Mouse (Mus musculus) urinary bladder, postnatal 10 days (tissue): Measurements from ENCODE around the gene Fam24a.

Experiments
- DNase-seq: peaks from one replicate; pipeline ENCODE4 v3.0.0; 2022; ENCODE audit warnings: low spot score

Gene Fam24a

DNA sequence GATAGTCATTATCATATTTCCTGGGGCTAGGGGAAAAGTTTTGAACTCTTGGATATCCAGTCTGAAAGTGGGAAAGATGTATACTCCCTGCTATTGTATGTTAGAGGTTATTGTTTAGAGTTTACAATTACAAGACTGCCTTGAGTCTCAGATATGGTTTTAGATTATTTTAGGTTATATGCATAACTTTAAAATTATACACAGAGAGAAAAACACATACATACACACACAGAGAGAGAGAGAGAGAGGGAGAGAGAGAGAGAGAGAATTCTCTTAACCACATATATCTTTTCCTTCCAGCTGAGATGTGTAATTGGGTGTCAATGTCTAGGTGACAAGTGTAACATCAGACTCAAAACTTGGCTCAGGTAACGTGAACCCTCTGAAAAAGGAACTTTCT is at the start of gene Fam24a:
TSS of gene Fam24a (plus strand) at position 301 of the 400 bp plus-strand sequence.
- DNase-seq: no peak

DNA sequence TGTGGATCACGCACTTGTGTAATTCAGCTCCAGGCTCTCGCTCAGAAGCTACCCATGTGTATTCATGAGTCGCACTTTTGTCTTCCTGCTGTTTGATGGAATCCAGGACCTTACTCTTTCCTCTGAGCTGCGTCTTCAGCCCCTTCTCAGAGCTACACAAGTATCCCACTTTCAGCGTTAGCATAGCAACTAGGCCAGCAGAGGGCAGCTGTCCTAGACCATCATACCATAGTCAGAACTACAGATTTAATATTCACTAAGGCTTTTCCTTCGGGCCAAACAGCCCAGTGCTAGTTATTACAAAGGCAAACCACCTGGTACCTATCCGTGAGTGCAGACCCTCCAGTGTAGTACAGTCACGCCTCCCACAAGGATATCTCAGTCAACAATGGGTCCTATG is 36.5 kb upstream of the Fam24a start:
- no peak for DNase-seq

- no peak for DNase-seq
Measured at GRCm38 (mm10) chr7:131303340-131303739, 30.3 kb upstream of the Fam24a start.

GRCm38 (mm10) chr7:131306733-131307132 is 26.9 kb upstream of the Fam24a start:
- DNase-seq: no peak

DNA sequence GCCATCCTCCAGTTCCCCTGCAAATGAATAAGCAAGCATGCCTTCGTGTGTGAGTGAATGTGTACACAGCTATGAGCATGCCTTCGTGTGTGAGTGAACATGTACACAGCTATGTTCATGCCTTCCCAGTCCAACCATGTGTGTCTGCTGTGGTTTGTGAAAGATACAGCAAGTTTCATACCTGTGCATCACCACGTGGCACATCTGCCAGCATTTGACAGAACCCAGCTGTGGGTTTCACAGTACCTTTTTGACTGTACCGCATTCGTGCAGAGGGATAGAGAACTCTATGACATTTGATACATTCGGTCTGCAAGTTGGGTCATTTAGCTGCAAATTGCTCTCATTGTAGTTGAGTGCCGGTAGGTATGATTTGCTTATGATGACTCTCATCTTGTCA is 19.2 kb upstream of the Fam24a start:
- no peak for DNase-seq

DNA sequence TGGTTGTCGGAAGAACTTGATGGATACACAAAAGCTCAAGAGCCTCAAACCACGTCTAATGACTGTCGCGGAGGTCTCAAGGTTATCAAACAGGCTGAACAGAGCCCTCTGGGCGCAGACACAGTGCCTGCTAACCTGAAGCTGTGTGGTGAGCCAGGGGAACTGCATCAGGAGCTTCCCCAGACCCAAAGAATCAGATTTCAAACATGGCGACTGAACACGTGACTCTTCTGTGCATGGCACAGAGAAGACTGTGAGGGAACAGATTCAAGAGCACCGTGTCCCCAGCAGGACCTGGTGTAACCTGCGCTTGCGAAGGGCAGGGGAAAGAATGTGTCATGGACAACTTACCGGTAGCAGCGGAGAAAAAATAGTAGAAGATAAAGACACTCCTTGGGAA is 16.1 kb upstream of the Fam24a start:
- DNase-seq: no peak

DNA sequence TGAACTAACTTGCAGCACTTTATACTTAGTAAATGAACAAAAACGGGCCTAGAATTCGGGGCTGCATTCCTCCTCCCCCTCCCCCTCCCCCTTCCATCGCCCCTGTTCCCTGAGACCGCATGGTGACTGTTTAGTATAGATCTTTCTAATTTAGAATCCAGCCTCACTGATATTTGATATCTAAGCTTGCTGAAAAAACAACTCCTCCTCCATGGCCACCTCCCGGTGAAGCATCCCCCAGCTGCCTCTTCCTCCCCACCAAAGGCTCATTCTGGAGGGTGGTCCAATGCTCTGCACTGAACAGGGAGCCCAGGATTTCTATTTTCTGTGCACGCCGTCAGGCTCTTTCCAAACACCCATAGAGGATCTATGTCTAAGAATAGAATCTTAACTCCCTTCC is 15.3 kb upstream of the Fam24a start:
- no peak for DNase-seq

GRCm38 (mm10) chr7:131322192-131322591 is 11.5 kb upstream of the Fam24a start, which contains the start of gene Cuzd1:
Gene Cuzd1, minus strand, starts transcription at chr7:131322292.
- no peak for DNase-seq

GRCm38 (mm10) chr7:131327054-131327453 is 6.6 kb upstream of the Fam24a start:
- DNase-seq: no peak

- DNase-seq: no peak
Measured at GRCm38 (mm10) chr7:131329416-131329815, 4.2 kb upstream of the Fam24a start, which contains the start of gene Fam24b. Gene Fam24b, minus strand, starts transcription at chr7:131329516.

DNA sequence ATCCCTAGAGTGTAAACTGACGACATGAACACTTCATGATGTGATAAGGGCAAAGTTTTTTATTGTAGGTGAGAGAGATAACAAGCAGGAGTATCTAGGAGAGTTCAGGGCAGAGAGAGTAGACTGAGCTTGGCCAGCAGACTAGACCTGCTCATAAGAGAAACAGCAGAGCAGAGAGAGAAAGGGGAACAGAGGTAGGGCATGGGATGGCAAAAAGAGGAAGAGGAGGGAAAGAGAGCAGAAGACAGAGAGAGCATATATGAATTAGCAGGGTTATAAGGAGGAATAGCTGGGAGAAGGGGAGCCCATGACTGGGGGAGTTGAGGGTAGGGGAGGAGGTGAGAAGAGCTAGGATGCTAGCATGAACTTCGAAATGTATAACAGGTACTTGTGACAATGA is 2.0 kb upstream of the Fam24a start:
- no peak for DNase-seq

DNA sequence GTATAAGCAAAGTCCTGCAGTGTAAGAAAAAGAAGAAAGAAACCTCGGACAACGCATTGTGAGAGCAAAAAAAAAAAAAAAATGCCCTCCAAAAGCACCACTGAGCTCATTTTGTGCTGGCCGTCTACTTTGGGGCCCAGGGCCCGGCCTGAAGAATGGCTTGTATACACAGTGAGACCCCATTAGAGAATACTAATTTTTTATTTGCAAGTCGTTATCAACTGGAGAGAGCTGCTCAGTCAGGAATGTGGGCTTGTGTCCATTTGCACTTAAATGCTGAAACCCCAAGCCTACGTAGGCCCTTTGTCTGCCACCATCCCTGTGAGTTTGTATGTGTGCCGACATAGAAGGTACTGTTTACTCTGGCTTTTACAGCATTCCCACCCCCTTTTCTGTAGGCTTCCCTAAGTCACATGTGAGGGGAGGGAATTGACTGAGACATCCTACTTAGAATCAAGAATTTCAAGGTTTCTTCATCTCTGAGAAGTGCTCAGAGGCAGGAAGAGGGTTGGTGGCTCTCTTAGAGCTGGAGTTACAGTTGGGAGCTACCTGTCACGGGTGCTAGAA is 3.9 kb downstream of the Fam24a start:
- no peak for DNase-seq

DNA sequence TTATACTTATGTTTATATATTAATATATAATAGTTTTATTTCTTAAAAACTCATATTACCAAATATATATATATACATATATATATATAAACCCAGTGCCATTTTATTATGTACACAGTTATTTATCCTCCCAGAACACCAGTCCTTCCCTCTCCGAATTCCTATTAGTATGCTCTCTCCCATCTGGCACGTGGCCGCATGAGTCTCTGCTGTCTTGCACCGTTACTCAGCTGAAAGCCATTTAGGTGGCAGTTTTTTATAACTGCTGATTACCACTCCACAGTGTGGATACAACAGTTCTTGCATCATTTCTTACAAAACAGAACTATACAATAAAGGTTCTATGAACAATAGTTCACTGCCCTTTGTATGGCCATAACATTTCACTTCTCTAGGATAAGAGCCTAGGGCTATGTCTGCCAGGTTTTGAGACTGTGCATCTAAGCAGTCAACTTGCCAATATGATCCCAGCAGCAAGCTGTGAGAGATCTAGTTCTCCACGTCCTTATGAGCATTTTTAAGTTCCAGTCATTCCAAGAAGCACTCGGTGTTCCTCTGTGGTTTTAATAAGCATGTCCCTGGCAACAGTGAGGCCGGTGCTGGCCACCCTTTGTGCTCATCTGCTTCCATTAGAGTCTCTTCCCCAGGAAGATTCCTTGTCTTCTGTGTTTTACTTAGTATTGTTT is 12.3 kb downstream of the Fam24a start:
- DNase-seq: no peak

DNA sequence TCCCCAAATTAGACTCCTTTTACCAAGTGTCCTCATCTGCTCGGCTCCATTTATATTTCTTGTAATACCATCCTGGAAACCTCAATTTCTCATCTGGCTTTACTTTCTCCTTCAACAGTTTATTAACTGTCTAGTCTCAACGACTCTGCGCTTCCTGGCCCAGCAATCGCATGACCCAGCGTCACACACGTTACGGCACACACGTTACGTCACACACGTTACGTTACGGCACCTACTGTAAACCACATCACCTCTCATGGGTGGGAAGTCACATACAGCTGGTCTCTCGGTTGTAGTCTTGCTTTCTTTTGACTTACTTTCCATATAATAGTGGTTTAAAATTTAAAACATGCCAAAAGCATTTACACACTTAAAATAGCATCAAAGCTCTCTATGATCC is 22.4 kb downstream of the Fam24a start:
- no peak for DNase-seq

DNA sequence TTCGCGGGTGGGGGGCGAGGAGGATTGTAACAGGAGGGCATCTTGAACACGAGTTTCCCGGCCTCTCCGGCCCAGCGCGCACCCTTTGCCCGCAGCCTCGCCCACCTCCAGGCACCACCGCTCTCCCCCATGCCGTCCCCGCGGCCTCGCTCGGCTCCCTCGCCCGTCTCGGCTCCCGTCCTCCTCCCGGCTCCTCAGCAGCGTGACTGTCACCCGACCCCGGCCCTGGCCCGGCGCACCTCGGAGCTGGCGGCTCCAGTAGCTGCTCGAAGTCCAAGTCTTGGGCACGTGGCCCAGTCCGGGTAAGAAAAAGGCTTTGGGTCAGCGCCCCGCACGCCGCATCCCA is 28.6 kb downstream of the Fam24a start:
- peak; percentile 14 for DNase-seq

DNA sequence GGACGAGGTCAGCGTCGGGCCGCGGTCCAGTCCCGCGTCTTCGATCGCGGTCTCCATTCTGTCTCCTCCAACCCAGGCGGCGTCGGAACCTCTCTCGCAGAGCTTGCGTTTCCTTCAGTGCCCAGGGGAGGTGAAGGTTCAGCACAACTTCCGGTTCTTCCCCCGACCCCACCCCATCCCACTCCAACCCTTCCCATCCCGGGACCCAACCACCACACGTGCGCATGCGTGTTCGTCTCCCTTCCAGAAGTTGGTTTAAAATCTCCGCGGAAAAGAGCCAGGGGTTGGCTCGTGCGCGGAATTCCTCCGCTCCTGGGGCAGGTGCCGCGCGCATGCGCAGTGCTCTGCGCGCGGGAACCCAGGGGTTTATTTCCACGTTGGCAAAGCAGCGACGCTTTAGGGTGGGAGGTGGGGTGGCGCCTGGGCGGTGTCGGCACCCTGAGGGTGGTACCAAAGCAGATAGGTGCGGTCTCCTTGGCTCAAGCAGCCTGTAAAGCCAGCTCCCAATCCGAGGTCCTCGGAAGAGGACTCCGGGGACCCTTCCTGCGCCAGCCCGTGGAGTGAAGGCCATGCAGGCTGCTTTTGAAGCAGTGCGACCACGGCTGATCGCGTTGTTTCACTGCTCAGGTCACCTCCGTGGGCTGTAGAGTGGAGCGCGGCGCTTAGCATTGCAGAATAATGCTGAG is 29.1 kb downstream of the Fam24a start, which contains the start of gene 2310057M21Rik:
TSS of gene 2310057M21Rik (minus strand) at position 145 of the 686 bp plus-strand sequence.
- peak; percentile 76 for DNase-seq

DNA sequence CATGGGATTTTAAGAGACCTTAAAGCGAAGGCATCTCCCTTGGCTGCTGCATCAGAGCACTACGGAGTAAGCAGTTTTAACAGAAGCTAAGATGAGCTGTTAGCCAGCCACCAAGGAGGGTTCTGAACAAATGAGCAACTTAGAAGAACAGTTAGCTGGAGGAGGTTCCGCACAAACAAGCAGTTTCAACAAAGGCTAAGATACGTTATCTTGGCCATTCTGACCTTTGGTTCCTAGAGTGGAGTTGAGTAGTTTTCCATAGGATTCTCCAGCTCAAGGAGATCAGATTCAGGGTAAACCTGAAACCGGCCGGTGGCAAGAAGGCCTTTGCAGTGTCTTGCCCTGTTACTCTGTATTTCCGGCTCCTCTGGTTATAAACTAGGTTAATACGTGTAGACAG is 30.5 kb downstream of the Fam24a start:
- DNase-seq: no peak

GRCm38 (mm10) chr7:131370648-131371469 is 37.2 kb downstream of the Fam24a start, which contains the start of gene Pstk:
Gene Pstk, plus strand, starts transcription at chr7:131371141.
- DNase-seq: peak; percentile 44

GRCm38 (mm10) chr7:131371470-131371860 is 37.8 kb downstream of the Fam24a start:
- DNase-seq: no peak

DNA sequence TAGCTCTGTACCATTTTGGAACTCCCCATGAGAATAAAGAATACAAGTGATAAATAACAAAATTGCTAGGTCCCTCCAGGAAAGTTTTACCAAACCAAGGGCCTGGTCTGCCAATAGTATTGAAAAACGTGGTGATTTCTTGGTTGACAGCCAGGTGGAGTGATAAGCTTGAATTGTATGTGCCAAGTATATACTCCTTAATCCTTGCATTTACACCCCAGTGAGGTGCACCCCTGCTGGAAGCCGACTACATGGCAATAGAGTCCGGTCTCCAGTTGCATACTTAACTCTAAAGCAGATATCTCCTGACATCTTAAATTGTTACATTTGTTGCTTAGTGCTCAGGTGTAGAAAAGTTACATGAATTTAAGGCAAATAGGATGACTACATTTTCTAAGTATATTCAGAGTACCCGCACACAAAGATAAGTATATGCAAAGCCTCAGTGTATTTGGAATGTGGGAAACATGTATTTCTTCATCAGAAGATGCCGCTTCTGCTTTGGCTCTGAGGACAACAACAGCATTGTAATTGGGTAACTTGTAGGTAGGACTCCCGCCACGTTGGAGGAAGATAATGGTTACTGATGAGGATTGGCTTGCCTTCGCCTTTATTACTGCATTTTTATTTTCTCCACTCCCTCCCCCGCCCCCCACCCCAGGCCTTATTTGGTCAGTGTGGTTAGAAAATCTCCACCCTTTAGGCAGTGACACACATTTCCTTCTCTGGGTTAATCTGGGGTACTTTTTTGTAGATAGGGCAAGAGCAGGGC is 38.4 kb downstream of the Fam24a start:
- DNase-seq: no peak
